Mouse (Mus musculus) monocyte, adult 5-6 weeks (primary cell): Measurements from ENCODE around the gene Ccnd1. TPM values are rescaled to one million over a fixed set of nuclear protein-coding genes. Genes with fewer than 3 reads are reported as not detected.
"Not testable (repeated sequence)": the region's sequence is repeated elsewhere in the genome, so short reads cannot be mapped to it uniquely, and the experiment has no call there.

ENCODE experiments used
- ATAC-seq: fragments of 153-309, 156-312 bp; replicated peaks from 2 replicates; pipeline ENCODE4 v1.8.0; 2017; ENCODE audit warnings: mild to moderate bottlenecking; ENCODE audit not compliant: low TSS enrichment, insufficient number of reproducible peaks, severe bottlenecking, poor library complexity, low FRiP score
- total RNA-seq: library from RNA; stranded (forward); fragments of 200-1000, 200-491, 200-594 nt; gene quantifications from 3 replicates; pipeline ENCODE4 v1.2.3, GENCODE M21; 2017

Ccnd1 gene
- total RNA-seq, 1 experiment from 2014 or later = 5.5 TPM

DNA sequence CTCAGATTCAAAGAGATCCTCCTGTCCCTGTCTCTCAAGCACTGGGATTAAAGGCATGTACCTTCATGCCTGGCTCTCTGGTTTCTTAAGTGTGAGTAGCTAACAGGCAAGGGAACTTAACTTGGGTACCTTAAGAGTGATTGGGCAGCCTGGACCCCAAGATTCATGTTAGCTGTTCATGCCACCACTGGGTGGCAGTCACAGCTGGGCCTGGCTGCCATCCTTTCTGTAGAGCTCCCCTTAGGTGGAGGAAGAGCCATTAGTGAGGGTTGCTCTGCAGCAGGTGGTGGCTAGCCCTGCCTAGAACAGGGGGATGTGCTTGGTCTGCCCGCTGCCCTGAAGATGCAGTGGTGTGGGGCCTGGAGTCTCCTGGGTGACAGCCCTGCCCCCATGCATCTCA is 20.9 kb downstream of the Ccnd1 start:
- no peak for ATAC-seq

DNA sequence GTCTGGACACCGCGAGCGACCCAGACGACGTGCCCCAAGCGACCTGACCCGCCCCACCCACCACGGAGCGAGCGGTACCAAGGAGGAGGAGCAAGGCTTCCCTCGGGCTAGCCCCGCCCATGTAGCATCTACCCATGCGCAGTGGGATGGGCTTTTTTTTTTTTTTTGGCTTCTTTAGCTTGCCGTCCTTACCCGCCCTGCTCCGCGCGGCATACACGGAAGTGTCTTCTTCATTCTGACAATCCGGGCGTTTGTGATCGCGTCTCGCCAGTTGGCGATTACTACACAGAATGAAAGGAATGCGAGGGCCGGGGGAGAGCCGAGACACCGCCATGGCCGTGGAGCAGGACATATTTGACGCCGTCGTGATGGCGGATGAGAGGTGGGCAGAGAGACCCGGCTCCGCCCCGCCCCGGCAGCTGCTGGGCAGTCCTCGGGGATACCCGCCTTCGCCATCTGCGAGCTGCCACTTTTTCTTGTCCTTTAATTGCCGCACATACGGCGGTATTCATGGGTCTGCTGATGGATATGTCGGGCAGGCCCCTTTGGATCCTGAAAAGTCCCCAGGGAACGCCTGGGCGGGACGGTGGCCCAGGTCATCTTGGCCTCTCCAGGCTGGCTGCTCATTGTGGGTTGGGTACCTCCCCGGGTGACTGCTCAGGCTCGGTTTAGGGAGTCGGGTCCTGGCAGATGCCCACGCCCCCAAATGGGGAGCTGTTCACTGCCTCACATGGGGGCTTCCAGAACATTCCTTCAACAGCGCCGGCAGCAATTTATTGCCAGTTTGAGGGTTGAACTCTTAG is 24.6 kb downstream of the Ccnd1 start, which contains the start of gene LTO1:
Gene LTO1, plus strand, starts transcription at position 153 of the 803 bp plus-strand sequence.
- ATAC-seq = peak; percentile 82

GRCm38 (mm10) chr7:144914296-144914947 is 25.3 kb downstream of the Ccnd1 start:
- ATAC-seq = peak; percentile 77

DNA sequence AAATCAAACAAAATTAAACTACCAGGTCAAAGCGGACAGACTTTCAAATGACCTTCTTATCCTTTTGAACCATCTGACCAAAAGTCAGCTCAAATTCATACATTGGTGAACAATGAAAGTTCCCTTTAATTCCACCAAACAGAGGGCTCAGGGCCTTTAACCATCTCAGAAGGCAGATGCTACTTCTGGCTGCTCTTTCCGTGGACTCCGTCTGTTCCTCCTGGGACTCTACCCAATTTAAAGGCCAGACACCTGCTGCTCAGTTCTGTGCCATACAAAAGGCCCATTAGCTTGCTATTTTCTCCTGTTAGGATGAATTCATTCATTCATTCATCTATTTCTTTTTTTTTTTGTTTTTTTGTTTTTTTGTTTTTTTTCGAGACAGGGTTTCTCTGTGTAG is 26.8 kb downstream of the Ccnd1 start:
- no peak for ATAC-seq

GRCm38 (mm10) chr7:144911121-144911520 is 28.6 kb downstream of the Ccnd1 start:
- ATAC-seq = no peak

- ATAC-seq = no peak
These were observed 31.0 kb downstream of the Ccnd1 start for GRCm38 (mm10) chr7:144908705-144909104.

- ATAC-seq = no peak
These were observed 31.9 kb downstream of the Ccnd1 start for GRCm38 (mm10) chr7:144907793-144908192.

GRCm38 (mm10) chr7:144906708-144907397 is 32.9 kb downstream of the Ccnd1 start:
- 0 out of 2 replicates have a peak, but pooled peaks have one; percentile 54 for ATAC-seq

- not testable (repeated sequence) for ATAC-seq
These were observed 34.2 kb downstream of the Ccnd1 start for GRCm38 (mm10) chr7:144905514-144905913.

DNA sequence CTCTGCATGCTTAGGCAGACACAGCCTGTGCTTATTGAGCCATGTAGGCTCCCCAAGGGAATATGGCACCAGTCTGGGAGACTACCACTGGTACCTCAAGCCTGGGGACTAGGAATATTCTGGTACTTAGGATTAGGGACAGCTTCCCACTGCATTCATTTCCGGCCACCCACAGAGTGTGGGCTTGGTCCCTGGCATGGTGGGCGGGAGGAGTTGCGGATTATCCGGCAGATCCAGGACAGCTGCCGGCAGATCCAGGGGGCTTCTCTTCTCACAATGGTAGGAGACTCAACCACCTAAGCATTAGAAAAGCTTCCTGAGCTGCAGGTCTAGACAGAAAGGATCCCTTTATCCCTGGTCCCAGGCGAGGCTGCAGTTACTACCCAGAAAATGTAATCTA is 41.2 kb downstream of the Ccnd1 start:
- ATAC-seq = no peak

- ATAC-seq = no peak
These were observed 43.2 kb downstream of the Ccnd1 start, which contains the start of gene Fgf15 for GRCm38 (mm10) chr7:144896294-144897218. Gene Fgf15, plus strand, starts transcription at chr7:144896531.

DNA sequence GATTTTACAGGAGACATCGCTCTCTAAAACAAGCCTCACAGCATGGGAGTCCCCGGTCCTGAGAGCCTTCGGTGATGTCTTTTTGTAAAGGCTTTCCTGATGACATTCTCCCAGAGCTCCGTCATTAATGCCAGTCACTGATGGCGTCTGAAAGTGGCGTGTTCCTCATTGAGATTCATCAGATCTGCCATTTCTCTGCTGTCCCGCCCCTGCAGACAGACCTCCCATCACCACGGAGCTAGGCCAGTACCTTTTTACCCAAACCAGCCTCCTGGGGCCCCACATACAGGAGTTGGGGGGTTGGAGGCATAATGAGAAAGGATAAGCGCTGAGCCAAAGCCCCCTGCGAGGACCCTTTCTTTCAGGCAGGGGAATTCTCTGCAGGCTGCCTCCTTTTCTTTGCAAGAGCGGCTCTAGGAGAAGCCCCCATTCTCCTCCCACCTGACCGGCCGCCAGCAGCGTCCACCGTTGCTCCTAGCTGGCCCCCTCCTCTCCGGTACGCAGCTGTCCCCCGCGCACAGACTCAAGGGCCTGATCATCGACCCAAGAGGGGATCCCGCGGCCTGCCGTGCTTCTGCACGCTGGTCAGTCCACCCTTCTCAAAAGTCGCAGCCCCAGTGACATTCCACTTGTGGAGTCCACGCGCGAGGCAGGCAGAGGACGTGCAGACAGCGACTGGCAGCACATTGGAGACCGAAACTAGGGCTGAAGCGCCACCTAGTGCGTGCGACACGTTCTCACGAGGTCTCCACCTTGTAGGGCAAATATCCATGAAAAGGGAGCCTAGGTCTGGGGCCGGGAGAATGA is 44.2 kb downstream of the Ccnd1 start:
- peak; percentile 55; the same call in 1 of the 2 replicates for ATAC-seq

DNA sequence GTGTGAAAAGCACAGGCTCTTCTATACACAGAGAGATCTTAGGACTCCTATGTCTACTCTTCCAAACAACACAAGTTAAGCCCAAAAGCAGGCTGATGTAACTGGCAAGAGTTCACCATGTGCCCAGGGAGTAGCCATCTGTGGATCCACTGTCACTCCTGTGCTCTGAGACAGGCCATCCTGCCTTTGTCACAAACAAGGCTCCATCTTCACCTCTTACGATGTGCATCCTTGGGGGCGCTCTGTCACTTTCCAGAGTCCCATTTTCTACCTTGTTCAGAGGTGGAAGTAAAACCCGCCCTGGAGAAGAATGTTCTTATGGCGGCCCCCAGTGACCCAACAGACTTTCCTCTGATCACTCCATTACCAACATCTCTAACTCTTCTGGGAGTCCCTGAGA is 45.0 kb downstream of the Ccnd1 start:
- ATAC-seq = no peak

DNA sequence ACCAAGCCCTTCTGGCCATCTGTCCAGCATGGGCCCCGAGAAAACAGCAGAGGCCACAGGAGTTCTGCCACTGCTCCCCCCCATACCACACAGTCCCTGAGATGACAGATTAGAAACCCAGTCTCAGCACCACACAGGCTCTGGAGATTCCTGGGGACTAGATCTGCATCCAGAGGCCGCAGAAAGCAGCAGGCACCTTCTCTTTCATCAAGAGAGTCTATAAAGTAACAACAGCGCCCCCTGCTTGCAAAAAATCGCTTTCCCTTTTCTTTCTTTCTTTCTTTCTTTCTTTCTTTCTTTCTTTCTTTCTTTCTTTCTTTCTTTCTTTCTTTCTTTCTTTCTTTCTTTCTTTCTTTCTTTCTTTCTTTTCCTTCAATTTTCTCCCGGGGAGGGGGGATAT is 45.5 kb downstream of the Ccnd1 start:
- no peak for ATAC-seq

GRCm38 (mm10) chr7:144892322-144892721 is 47.4 kb downstream of the Ccnd1 start:
- no peak for ATAC-seq

DNA sequence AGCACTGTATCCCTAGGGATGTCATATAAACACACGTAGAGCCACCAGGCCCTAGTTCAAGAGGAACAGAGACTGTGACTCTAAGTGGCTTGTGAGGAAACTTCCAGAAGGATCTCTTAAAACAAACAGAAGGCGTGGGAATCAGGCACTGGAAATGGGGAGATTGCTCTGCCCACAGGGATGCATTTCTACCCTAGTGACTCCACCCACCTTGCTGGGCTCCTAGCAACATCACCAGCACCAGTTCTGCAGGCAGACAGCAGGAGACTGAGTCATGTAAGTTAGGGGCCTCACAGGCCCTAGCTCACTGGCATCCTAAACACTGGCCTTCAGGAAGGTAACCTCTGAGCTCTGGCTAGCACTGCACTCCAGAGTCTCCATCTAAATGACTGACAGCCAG is 47.9 kb downstream of the Ccnd1 start:
- ATAC-seq = no peak

DNA sequence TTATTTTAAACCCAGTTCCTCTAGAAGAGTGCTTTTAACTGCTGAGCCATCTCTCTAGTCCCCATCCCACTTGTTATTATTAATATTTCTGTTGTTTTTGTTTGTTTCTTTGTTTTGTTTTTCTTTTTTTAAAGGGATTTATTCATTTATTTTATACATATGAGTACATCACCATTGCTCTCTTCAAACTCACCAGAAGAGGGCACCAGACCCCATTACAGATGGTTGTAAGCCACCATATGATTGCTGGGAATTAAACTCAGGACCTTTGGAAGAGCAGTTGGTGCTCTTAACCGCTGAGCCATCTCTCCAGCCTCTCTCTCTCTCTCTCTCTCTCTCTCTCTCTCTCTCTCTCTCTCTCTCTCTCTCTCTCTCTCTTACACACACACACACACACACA is 49.1 kb downstream of the Ccnd1 start:
- ATAC-seq = not testable (repeated sequence)
